In the genomic region with DNA sequence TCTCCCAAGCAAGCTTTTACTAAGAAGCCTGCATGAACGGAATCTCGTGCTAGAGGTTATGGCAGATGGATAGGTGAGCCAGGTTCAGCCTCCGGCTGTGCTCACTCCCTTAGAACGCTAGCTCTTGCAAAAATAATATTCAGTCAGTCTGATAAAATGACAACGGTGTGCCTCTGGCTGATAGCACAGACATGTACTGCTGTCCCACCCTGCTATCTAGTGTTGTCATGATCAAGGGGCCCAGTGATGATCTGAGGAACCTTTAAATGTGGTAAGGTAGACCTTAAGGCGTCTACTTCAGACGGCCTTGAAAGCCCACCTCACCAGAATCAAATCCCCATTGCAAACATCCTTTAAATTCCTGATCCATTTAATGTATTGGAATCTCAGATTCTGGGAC, we compare ENCODE assay signal across 17 mouse cellular contexts. TPM values are rescaled to one million over a fixed set of nuclear protein-coding genes. Genes with fewer than 3 reads are reported as not detected.
DNase-seq lines count a peak whose midpoint lies in the region; ATAC-seq and TF ChIP-seq lines count a peak whose summit lies in the region.
"Had no signal": no experiment of that assay in that cellular context is flagged by ENCODE, and none has a peak within 500 bp of the region (broad histone marks: within the 10 kb centered on the region; RNA-seq: fewer than 3 reads in every experiment).

No protein-coding gene starts in this region.

- 81% methylated on average over 7 of the region's 7 CpGs for WGBS in hindbrain, embryonic 13.5 days
- WGBS in hindbrain, postnatal 0 days = 59% methylated on average over 7 of the region's 7 CpGs
- WGBS in thymus, adult 2 months = 56% methylated on average over 7 of the region's 7 CpGs
- WGBS in liver, embryonic 11.5 days = 45% methylated on average over 7 of the region's 7 CpGs
- 83% methylated on average over 7 of the region's 7 CpGs for WGBS in intestine, postnatal 0 days

- no peak for TF ChIP-seq POLR2A in thymus, adult 2 months (IDR thresholded peaks at IDR 0.05; ENCODE audit: control insufficient read depth, extremely low read depth, insufficient read depth, low read length, poor library complexity)

- TF ChIP-seq CTCF in hindbrain, postnatal 0 days (IDR thresholded peaks at IDR 0.05; ENCODE audit: low read depth) = no peak
- TF ChIP-seq CTCF in thymus, adult 2 months (IDR thresholded peaks at IDR 0.05; ENCODE audit: borderline replicate concordance, control insufficient read depth, extremely low read depth, insufficient read depth, low read length, poor library complexity) = no peak
- TF ChIP-seq CTCF in intestine, postnatal 0 days (IDR thresholded peaks at IDR 0.05; ENCODE audit: low read depth) = no peak

- peak overlapping the region; percentile 8; the same call in 1 of the 2 replicates for H3K4me2 ChIP-seq in hindbrain, embryonic 13.5 days
- no peak overlapping the region for H3K4me2 ChIP-seq in hindbrain, postnatal 0 days (ENCODE audit: low read depth, low read length)
- peak overlapping the region; percentile 85 for H3K4me2 ChIP-seq in liver, embryonic 11.5 days
- no peak overlapping the region for H3K4me2 ChIP-seq in intestine, postnatal 0 days (replicated peaks; ENCODE audit: low read depth)
- H3K4me2 ChIP-seq: heart, embryonic 12.5 days had no signal

- no peak overlapping the region for H3K4me3 ChIP-seq in hindbrain, embryonic 13.5 days
- no peak overlapping the region for H3K4me3 ChIP-seq in hindbrain, postnatal 0 days (ENCODE audit: low read length)
- no peak overlapping the region for H3K4me3 ChIP-seq in thymus, adult 2 months (ENCODE audit: control insufficient read depth, insufficient read depth, low read length)
- H3K4me3 ChIP-seq in liver, embryonic 11.5 days (ENCODE audit: low read depth, low read length) = peak overlapping the region; percentile 16
- H3K4me3 ChIP-seq in intestine, postnatal 0 days (ENCODE audit: low read depth, low read length) = no peak overlapping the region
- H3K4me3 ChIP-seq: heart, embryonic 12.5 days had no signal

- no peak for ATAC-seq in hindbrain, embryonic 13.5 days (ENCODE audit: low FRiP score)
- no peak for ATAC-seq in hindbrain, postnatal 0 days
- ATAC-seq in liver, embryonic 11.5 days (replicated peaks; ENCODE audit: low FRiP score) = peak; percentile 80
- no peak for ATAC-seq in intestine, postnatal 0 days
- ATAC-seq: CD4-positive, CD25-positive, alpha-beta regulatory T cell, adult 4 months had no signal

- H3K36me3 ChIP-seq in hindbrain, embryonic 13.5 days = no peaks in the 10 kb centered on the region
- H3K36me3 ChIP-seq in hindbrain, postnatal 0 days (ENCODE audit: insufficient read depth, low read length) = no peaks in the 10 kb centered on the region
- peaks cover 50% of the 10 kb centered on the region for H3K36me3 ChIP-seq in thymus, adult 2 months (ENCODE audit: control insufficient read depth, insufficient read depth, low read length)
- peaks cover 2% of the 10 kb centered on the region; the same call in 1 of the 2 replicates for H3K36me3 ChIP-seq in liver, embryonic 11.5 days (ENCODE audit: control insufficient read depth, insufficient read depth, low read length)
- H3K36me3 ChIP-seq in intestine, postnatal 0 days (ENCODE audit: control insufficient read depth, insufficient read depth) = peaks cover 4% of the 10 kb centered on the region; the same call in 1 of the 2 replicates
- H3K36me3 ChIP-seq: heart, embryonic 12.5 days had no signal

- H3K9me3 ChIP-seq in hindbrain, embryonic 13.5 days = no peaks in the 10 kb centered on the region
- H3K9me3 ChIP-seq in hindbrain, postnatal 0 days (ENCODE audit: low read length) = no peaks in the 10 kb centered on the region
- H3K9me3 ChIP-seq in liver, embryonic 11.5 days (ENCODE audit: control insufficient read depth, low read length) = no peaks in the 10 kb centered on the region
- H3K9me3 ChIP-seq in intestine, postnatal 0 days (ENCODE audit: control insufficient read depth) = no peaks in the 10 kb centered on the region
- H3K9me3 ChIP-seq: heart, embryonic 12.5 days had no signal

- H3K27ac ChIP-seq in hindbrain, embryonic 13.5 days = no peak overlapping the region
- no peak overlapping the region for H3K27ac ChIP-seq in hindbrain, postnatal 0 days
- H3K27ac ChIP-seq in thymus, adult 2 months (ENCODE audit: control insufficient read depth, insufficient read depth, low read length) = peak overlapping the region; percentile 61
- H3K27ac ChIP-seq in liver, embryonic 11.5 days (ENCODE audit: low read depth, low read length) = peak overlapping the region; percentile 63
- H3K27ac ChIP-seq in intestine, postnatal 0 days (ENCODE audit: low read depth, low read length) = no peak overlapping the region
- H3K27ac ChIP-seq: kidney, postnatal 0 days had no signal

- peaks cover 32% of the 10 kb centered on the region for H3K27me3 ChIP-seq in hindbrain, embryonic 13.5 days
- 0 out of 2 replicates have a peak, but pooled peaks cover 5% of the 10 kb centered on the region for H3K27me3 ChIP-seq in hindbrain, postnatal 0 days (ENCODE audit: insufficient read depth, low read length)
- H3K27me3 ChIP-seq in thymus, adult 2 months (ENCODE audit: control insufficient read depth, insufficient read depth, low read length) = no peaks in the 10 kb centered on the region
- H3K27me3 ChIP-seq in liver, embryonic 11.5 days (replicated peaks; ENCODE audit: control insufficient read depth, insufficient read depth, low read length) = 0 out of 2 replicates have a peak, but pooled peaks cover 2% of the 10 kb centered on the region
- H3K27me3 ChIP-seq in intestine, postnatal 0 days (replicated peaks; ENCODE audit: control insufficient read depth, insufficient read depth, low read length) = no peaks in the 10 kb centered on the region

- DNase-seq in hindbrain, postnatal 0 days (ENCODE audit: low spot score) = no peak
- DNase-seq in thymus, adult 2 months = no peak
- DNase-seq in thymus, adult 18-20 months = no peak
- DNase-seq in liver, embryonic 11.5 days (ENCODE audit: low spot score) = no peak
- DNase-seq in gastrocnemius, adult 8-10 months (ENCODE audit: low spot score in 2 of 2) = no peak
- DNase-seq: lung, postnatal 10 days had no signal

- peaks cover 38% of the 10 kb centered on the region for H3K4me1 ChIP-seq in hindbrain, embryonic 13.5 days (replicated peaks)
- H3K4me1 ChIP-seq in hindbrain, postnatal 0 days (ENCODE audit: insufficient read depth, low read length) = peaks cover 8% of the 10 kb centered on the region; the same call in 1 of the 2 replicates
- peaks cover 40% of the 10 kb centered on the region for H3K4me1 ChIP-seq in thymus, adult 2 months (replicated peaks; ENCODE audit: control insufficient read depth, insufficient read depth, low read length)
- H3K4me1 ChIP-seq in liver, embryonic 11.5 days (replicated peaks; ENCODE audit: control insufficient read depth, insufficient read depth, low read length) = peaks cover 66% of the 10 kb centered on the region
- H3K4me1 ChIP-seq in intestine, postnatal 0 days (replicated peaks; ENCODE audit: control insufficient read depth, insufficient read depth, low read length) = peaks cover 5% of the 10 kb centered on the region; the same call in 1 of the 2 replicates

- H3K9ac ChIP-seq in hindbrain, embryonic 13.5 days = no peak overlapping the region
- H3K9ac ChIP-seq in hindbrain, postnatal 0 days (replicated peaks; ENCODE audit: low read length) = no peak overlapping the region
- H3K9ac ChIP-seq in liver, embryonic 11.5 days (ENCODE audit: low read depth, low read length) = peak overlapping the region; percentile 38; the same call in 1 of the 2 replicates
- H3K9ac ChIP-seq in intestine, postnatal 0 days (ENCODE audit: low read depth, low read length) = no peak overlapping the region
- H3K9ac ChIP-seq: heart, embryonic 12.5 days had no signal

RNA-seq across cellular contexts. Expression of a gene that starts 5.2 kb away (rescaled TPM):
- 29.4 and 38.8 TPM in 2 replicates for polyA plus RNA-seq in hindbrain, embryonic 13.5 days (2015; fragmentation: Nextera tagmentation; extraction: Ambion mirVana)
- 68.6 and 74.4 TPM in 2 replicates for total RNA-seq in hindbrain, postnatal 0 days (2014; rRNA removed)
- polyA plus RNA-seq in hindbrain, postnatal 0 days (2015; fragmentation: Nextera tagmentation; extraction: Ambion mirVana) = 43.3 and 55.1 TPM in 2 replicates
- polyA plus RNA-seq in thymus, adult 2 months (2012; rRNA removed) = 880 and 889 TPM in 2 replicates
- polyA plus RNA-seq in liver, embryonic 11.5 days (2014; fragmentation: Nextera tagmentation; extraction: Ambion mirVana) = 233 and 245 TPM in 2 replicates
- 42.5 and 54.8 TPM in 2 replicates for polyA plus RNA-seq in intestine, postnatal 0 days (2015; fragmentation: Nextera tagmentation; extraction: Ambion mirVana)
- 10 to 100 TPM; 40.3 to 72.6 (median 66.7) TPM for total RNA-seq in gastrocnemius, adult 8-10 months (2022)

RNA-seq across cellular contexts. Expression of a gene that starts 49.0 kb away (rescaled TPM):
- not detected in 2 replicates for polyA plus RNA-seq in hindbrain, embryonic 13.5 days (2015; fragmentation: Nextera tagmentation; extraction: Ambion mirVana)
- not detected in 2 replicates for total RNA-seq in hindbrain, postnatal 0 days (2014; rRNA removed)
- polyA plus RNA-seq in hindbrain, postnatal 0 days (2015; fragmentation: Nextera tagmentation; extraction: Ambion mirVana) = not detected in 2 replicates
- not detected in 2 replicates for polyA plus RNA-seq in thymus, adult 2 months (2012; rRNA removed)
- not detected in 2 replicates for polyA plus RNA-seq in liver, embryonic 11.5 days (2014; fragmentation: Nextera tagmentation; extraction: Ambion mirVana)
- polyA plus RNA-seq in intestine, postnatal 0 days (2015; fragmentation: Nextera tagmentation; extraction: Ambion mirVana) = not detected in 2 replicates
- not detected for total RNA-seq in gastrocnemius, adult 8-10 months (2022)
- total RNA-seq: layer of hippocampus, postnatal 14 days; left cerebral cortex, postnatal 4 days had no signal
- polyA plus RNA-seq: CD4-positive, CD25-positive, alpha-beta regulatory T cell, adult 4 months; embryonic facial prominence, embryonic 14.5 days; heart, embryonic 12.5 days; kidney, postnatal 0 days; midbrain, embryonic 14.5 days; stomach, embryonic 14.5 days; urinary bladder, adult 2 months had no signal

Comparison
In these comparisons a context has a peak if more than half of its experiments do, and no peak if none do; other contexts are left out.
1. H3K4me2 ChIP-seq: peak in hindbrain, embryonic 13.5 days (single experiment) and liver, embryonic 11.5 days (single experiment); none in hindbrain, postnatal 0 days (single experiment) and intestine, postnatal 0 days (single experiment).
2. H3K27ac ChIP-seq: peak in thymus, adult 2 months (single experiment) and liver, embryonic 11.5 days (single experiment); none in hindbrain, embryonic 13.5 days (single experiment), hindbrain, postnatal 0 days (single experiment) and intestine, postnatal 0 days (single experiment).